Mouse (Mus musculus) spleen, embryonic (tissue): ENCODE data around the gene Ppp1r21.

Source experiments
- CTCF ChIA-PET: fragments of 350-600 bp; sonication (Branson Sonifier 250); formaldehyde crosslinking; loops from one replicate; lab custom pipeline; 2022; lab: Charles Lee

The Ppp1r21 gene

GRCm38 (mm10) chr17:88563611-88564010 is 33.7 kb downstream of the Ppp1r21 start:
- CTCF ChIA-PET, result no interaction called here

- CTCF ChIA-PET, result no interaction called here
These were observed 40.1 kb downstream of the Ppp1r21 start for GRCm38 (mm10) chr17:88569807-88570540.

DNA sequence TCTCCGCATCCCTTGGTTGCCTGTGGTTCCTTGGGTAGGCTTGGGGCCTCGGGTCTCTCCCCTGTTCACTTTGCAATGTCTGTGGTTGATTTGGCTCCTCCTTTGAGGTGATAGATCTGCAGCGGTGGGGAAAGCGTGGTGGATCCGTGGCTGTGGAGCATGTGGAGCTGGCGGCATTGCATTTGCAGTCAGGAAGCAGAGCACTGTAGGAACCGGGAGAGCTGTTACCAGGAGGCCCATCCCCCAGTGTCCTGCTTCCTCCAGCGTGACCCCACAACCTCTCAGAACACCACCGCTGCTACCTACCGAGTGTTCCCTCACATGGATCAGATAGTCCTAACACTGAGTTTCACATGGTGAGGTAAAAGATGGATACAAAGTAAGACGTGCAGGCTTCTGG is 40.9 kb downstream of the Ppp1r21 start:
- CTCF ChIA-PET, result no interaction called here

GRCm38 (mm10) chr17:88574811-88575210 is 44.9 kb downstream of the Ppp1r21 start:
- CTCF ChIA-PET, result no interaction called here

GRCm38 (mm10) chr17:88578522-88579242 is 48.8 kb downstream of the Ppp1r21 start:
- CTCF ChIA-PET, result interaction anchor here (0.5 kb wide), 1 partner anchor 917 kb away, joined by 3 read pairs; no protein-coding TSS in a partner anchor

DNA sequence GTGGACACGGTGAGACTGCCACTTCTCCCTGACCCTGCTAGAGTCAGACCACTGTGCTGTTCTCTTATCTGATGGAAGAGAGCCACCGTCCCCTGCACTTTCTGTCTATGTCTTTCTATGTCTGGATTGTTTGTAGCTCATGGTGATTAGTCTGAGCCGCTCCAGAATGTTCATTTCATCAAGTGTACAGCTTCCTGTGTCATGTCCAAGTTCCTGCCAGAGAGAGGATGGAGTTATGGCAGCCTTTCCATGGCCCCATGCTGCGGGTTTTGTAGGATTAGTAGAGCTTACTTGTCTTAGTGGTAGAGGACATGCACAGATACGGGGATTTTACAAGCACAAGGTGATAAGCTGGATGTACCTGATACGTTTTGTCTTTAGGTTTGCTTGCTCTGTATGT is 50.6 kb downstream of the Ppp1r21 start:
- CTCF ChIA-PET, result interaction anchor here (1.1 kb wide), 1 partner anchor 9 kb away, joined by 3 read pairs; no protein-coding TSS in a partner anchor

- CTCF ChIA-PET, result interaction anchor here (0.6 to 0.7 kb wide), 2 partner anchors 25 to 240 kb away, joined by 4 read pairs; no protein-coding TSS in a partner anchor
These were observed 51.6 kb downstream of the Ppp1r21 start for GRCm38 (mm10) chr17:88581511-88582021.

GRCm38 (mm10) chr17:88582999-88583398 is 53.1 kb downstream of the Ppp1r21 start:
- CTCF ChIA-PET, result no interaction called here

DNA sequence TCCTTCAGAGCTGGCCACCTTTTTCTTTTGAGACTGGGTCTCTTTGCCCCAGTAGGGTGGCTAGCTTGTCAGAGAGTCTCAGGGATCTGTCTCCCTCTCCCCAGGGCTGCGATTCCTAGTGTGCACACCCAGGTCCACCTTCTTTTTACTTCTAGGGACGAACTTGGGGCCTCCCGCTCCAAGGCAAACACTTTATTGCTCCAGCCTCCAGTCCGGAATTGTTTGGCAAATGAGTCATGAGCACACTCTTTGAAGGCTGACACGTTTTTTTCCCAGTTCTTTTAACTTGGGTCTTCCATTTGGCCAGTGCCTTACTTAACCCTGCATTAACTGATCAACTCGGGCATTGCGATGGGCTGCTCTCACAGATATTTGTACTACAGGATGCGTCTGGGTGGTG is 53.5 kb downstream of the Ppp1r21 start:
- CTCF ChIA-PET, result interaction anchor here (0.5 kb wide), 1 partner anchor 10 kb away, joined by 3 read pairs; no protein-coding TSS in a partner anchor

DNA sequence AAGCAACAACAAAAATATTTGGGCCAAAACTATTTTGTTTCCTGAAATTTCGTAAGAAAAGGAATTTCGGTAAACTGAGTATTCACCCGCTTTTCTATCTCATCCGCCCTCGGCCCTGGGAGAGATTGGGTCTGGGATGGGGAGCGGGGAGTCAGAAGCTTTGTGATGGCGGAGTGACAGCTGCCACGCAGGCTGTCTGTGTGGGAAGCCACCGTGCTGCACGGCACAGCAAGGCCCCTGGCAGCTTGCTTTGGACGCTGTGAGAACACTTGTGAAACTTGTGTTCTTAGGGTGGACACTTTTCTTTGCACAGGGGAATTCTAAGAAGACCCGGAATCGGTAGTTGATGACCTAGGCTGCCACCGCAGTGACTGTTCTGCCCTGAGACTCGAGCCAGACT is 57.5 kb downstream of the Ppp1r21 start:
- CTCF ChIA-PET, result no interaction called here

DNA sequence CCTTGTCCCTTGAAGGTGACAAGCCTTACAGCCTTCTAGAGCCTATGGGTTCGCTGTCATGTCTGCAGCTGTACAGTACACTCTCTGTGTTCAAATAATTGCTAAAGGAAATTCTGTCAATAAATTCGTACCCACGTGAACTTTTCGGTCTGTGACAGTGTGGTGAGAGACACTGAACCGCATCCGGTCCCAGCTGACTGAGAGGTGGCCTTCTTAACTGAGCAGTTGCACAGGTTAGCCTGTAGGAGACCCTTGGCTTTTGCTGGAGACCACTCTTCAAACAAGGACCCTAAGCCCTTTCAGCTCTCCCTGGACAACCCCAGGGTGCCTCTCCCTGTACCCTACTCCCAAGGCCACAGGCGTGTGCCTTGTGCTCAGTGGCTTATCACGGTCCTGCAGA is 58.3 kb downstream of the Ppp1r21 start:
- CTCF ChIA-PET, result no interaction called here

DNA sequence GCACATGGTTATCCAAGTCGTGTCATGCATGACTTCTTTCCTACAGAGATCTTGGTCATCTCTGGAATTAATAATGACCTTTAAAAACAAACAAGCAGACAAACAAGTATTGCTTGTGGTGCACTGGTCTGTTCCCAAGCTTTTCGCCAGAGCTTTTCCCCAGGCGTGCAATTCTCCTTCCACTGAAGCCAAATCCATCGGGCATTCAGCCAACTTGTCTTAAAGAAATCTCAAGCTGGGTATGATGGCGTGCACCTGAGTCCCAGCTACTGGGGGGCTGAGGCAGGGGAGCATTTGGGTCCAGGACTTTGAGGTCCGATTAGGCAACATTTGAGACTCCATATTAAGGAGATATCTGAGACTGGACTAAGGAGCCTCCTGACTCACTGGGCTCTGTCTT is 60.3 kb downstream of the Ppp1r21 start:
- CTCF ChIA-PET, result no interaction called here

GRCm38 (mm10) chr17:88595071-88595470 is 65.2 kb downstream of the Ppp1r21 start:
- CTCF ChIA-PET, result no interaction called here

DNA sequence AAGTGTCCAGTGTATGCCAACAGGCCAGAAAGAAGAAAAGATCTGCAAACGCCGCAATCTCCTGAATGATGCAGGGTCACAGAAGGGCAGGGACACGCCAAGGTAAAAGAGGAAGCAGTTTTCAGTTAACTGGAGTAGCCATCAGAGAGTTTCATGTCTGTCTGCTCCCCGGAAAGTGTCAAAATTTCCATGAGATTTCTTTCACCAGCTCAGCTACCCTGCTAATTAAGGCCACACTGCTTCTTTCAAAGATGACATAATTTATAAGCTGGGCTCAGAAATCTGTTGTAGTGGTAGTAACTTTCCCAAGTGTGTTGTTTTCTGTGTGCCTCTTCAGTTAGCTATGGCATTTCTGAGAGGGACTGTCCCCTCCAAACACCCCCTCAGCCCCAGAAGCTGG is 66.2 kb downstream of the Ppp1r21 start:
- CTCF ChIA-PET, result interaction anchor here (0.5 to 0.6 kb wide), 2 partner anchors 12 to 45 kb away, joined by 3 to 4 read pairs; no protein-coding TSS in a partner anchor

- CTCF ChIA-PET, result interaction anchor here (0.6 kb wide), 1 partner anchor 12 kb away, joined by 3 read pairs; no protein-coding TSS in a partner anchor
These were observed 66.8 kb downstream of the Ppp1r21 start for GRCm38 (mm10) chr17:88596544-88597221.

DNA sequence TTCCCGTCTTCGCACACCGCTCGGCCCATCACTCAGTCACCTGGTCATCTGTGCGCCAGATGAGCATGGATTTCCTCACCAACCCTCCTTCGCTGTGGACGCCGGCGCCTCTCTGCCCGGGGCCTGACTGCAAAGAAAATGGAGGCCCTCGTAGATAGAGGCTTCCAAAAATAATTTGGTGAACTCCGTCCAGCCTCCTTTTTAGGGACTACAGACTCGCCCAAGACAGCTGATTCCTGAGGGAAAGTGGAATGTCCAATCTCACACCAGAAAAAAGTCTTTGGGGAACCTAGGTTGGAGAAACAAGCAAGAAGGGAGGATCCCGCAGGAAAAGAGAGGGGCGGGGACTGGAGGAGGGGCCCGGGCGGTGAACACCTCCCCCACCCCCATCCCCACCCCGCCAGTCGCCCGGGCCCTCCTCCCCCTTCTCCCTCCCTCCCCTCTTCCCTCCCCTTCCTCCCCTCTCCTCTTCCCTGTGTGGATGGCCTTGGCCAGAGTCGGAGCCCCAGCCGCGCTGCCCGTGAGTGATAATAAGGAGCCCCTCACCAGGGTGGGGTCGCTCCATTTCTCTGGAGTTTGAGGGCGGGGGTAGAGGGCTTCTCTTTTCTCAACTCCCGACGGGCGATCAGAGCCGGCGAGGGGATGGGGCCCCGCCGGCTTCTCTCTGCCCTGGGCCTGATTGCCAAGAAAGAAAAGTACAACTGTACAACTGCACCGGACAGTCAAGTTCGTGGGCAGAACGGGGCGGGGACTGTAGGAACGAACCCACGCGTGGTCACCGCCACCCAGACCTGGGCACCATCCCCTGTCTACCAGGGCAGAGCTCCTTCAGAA is 67.5 kb downstream of the Ppp1r21 start, which contains the start of gene Ston1:
TSS of gene Ston1 (plus strand) at position 463 of the 834 bp plus-strand sequence.
- CTCF ChIA-PET, result interaction anchor here (0.6 kb wide), 1 partner anchor 1056 kb away, joined by 4 read pairs; no protein-coding TSS in a partner anchor

DNA sequence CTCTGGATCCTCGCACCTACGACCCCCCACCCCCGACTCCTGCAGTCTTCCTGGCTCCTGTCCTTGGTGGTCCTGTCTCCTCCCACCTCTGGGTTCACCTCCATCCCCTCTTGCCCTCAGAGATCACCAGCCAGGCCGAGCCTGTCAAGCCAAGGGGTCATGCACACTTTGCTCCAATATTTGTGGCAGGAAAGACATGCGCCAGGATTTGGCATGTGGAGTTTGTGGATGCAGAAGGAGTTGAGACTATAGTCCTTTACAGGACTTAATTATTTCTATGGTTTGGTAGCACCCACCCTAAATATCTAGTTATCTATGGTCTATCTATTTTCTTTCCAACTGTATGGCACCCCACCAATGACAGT is 68.1 kb downstream of the Ppp1r21 start:
- CTCF ChIA-PET, result interaction anchor here (0.6 kb wide), 1 partner anchor 1055 kb away, joined by 4 read pairs; no protein-coding TSS in a partner anchor

GRCm38 (mm10) chr17:88598570-88599368 is 68.9 kb downstream of the Ppp1r21 start:
- CTCF ChIA-PET, result no interaction called here

GRCm38 (mm10) chr17:88600492-88601026 is 70.6 kb downstream of the Ppp1r21 start:
- CTCF ChIA-PET, result no interaction called here
